Mouse (Mus musculus) CH12.LX (cell line): ENCODE measurements around the gene Ffar1. TPM values are rescaled to one million over a fixed set of nuclear protein-coding genes. Genes with fewer than 3 reads are reported as not detected.
"Not testable (repeated sequence)": the region's sequence is repeated elsewhere in the genome, so short reads cannot be mapped to it uniquely, and the experiment has no call there.

ENCODE experiments used
- DNase-seq: peaks from one replicate; pipeline ENCODE4 v3.0.0-alpha.2; 2013; ENCODE audit errors: extremely low read depth
- H3K27ac ChIP-seq: 2 replicates; pipeline ENCODE4 v1.5.1; 2012; ENCODE audit warnings: low read depth, mild to moderate bottlenecking, control low read depth, moderate library complexity; ENCODE audit not compliant: insufficient read depth
- H3K27me3 ChIP-seq: replicated peaks from 2 replicates; pipeline ENCODE3; 2012; ENCODE audit warnings: inconsistent platforms
- H3K36me3 ChIP-seq, 2 experiments: replicated peaks in 1 of 2; 2 replicates each; pipeline versions ENCODE3 to v1.6.1; 2012; ENCODE audit warnings: inconsistent platforms in 1 of 2, low read length in 1 of 2, mild to moderate bottlenecking in 1 of 2, mixed read lengths in 1 of 2, moderate library complexity in 1 of 2; ENCODE audit not compliant: control insufficient read depth in 1 of 2, insufficient read depth in 1 of 2
- H3K4me1 ChIP-seq, 2 experiments: 2 replicates each; pipeline ENCODE4 v1.6.1; 2012; ENCODE audit warnings: inconsistent platforms in 1 of 2, moderate library complexity in 1 of 2; ENCODE audit not compliant: insufficient read depth in 2 of 2, control insufficient read depth in 1 of 2
- H3K4me2 ChIP-seq: 2 replicates; pipeline ENCODE4 v1.6.1; 2012; ENCODE audit warnings: low read depth, mild to moderate bottlenecking, control low read depth; ENCODE audit not compliant: poor library complexity, insufficient read depth, severe bottlenecking
- H3K4me3 ChIP-seq, 3 experiments: fragments of 150-350 bp in 1 of 3; sonication (generic) in 1 of 3; replicated peaks in 1 of 3; 2 replicates each; pipeline versions ENCODE3 to v1.5.1; 2011 to 2012; ENCODE audit warnings: low read depth in 2 of 3, low read length in 2 of 3, mild to moderate bottlenecking in 2 of 3, moderate library complexity in 2 of 3, control low read depth in 1 of 3, improper control_type of control experiment in 1 of 3, inconsistent platforms in 1 of 3, mixed read lengths in 1 of 3; ENCODE audit not compliant: poor library complexity in 1 of 3
- H3K79me2 ChIP-seq: replicated peaks from 2 replicates; pipeline ENCODE4 v1.6.1; 2012; ENCODE audit warnings: mild to moderate bottlenecking, moderate library complexity; ENCODE audit not compliant: control insufficient read depth, poor library complexity, insufficient read depth, severe bottlenecking; ENCODE audit errors: extremely low read depth
- H3K9ac ChIP-seq: 2 replicates; pipeline ENCODE4 v1.6.1; 2012; ENCODE audit warnings: low read depth, mild to moderate bottlenecking, control low read depth, moderate library complexity; ENCODE audit not compliant: insufficient read depth
- H3K9me3 ChIP-seq: replicated peaks from 2 replicates; pipeline ENCODE3; 2012; ENCODE audit warnings: low read length, inconsistent platforms, mixed read lengths
- CHD1 ChIP-seq: IDR thresholded peaks from 2 replicates; pipeline ENCODE4 v1.6.1; 2012; ENCODE audit warnings: low read depth, low read length, improper control_type of control experiment, inconsistent platforms
- CHD2 ChIP-seq: IDR thresholded peaks from 2 replicates; pipeline ENCODE4 v1.6.1; 2011; ENCODE audit warnings: low read length, improper control_type of control experiment
- ELF1 ChIP-seq: IDR thresholded peaks from 2 replicates; pipeline ENCODE4 v1.6.1; 2014; ENCODE audit warnings: low read depth, mild to moderate bottlenecking, inconsistent platforms, low read length, improper control_type of control experiment
- EP300 ChIP-seq: IDR thresholded peaks from 2 replicates; pipeline ENCODE4 v1.6.1; 2011; ENCODE audit warnings: low read length, improper control_type of control experiment
- IRF4 ChIP-seq: IDR thresholded peaks from 2 replicates; pipeline ENCODE4 v1.6.1; 2014; ENCODE audit warnings: low read depth, mild to moderate bottlenecking, inconsistent platforms, low read length, improper control_type of control experiment
- KAT2A ChIP-seq: IDR thresholded peaks from 2 replicates; pipeline ENCODE4 v1.6.1; 2012; ENCODE audit warnings: low read length, improper control_type of control experiment, inconsistent platforms; ENCODE audit not compliant: insufficient replicate concordance
- MAFK ChIP-seq: IDR thresholded peaks from 2 replicates; pipeline ENCODE4 v1.6.1; 2011; ENCODE audit warnings: low read length, improper control_type of control experiment; ENCODE audit not compliant: insufficient replicate concordance
- MAX ChIP-seq: IDR thresholded peaks from 2 replicates; pipeline ENCODE4 v1.6.1; 2011; ENCODE audit warnings: low read length, improper control_type of control experiment
- MAZ ChIP-seq: IDR thresholded peaks from 2 replicates; pipeline ENCODE4 v1.6.1; 2012; ENCODE audit warnings: low read depth, mild to moderate bottlenecking, inconsistent platforms, low read length, improper control_type of control experiment, moderate library complexity
- MXI1 ChIP-seq: IDR thresholded peaks from 2 replicates; pipeline ENCODE4 v1.6.1; 2011; ENCODE audit warnings: mild to moderate bottlenecking, low read depth, low read length, improper control_type of control experiment
- MYC ChIP-seq: IDR thresholded peaks from 2 replicates; pipeline ENCODE4 v1.6.1; 2011; ENCODE audit warnings: low read depth, mild to moderate bottlenecking, improper control_type of control experiment, low read length
- NELFE ChIP-seq: IDR thresholded peaks from 2 replicates; pipeline ENCODE4 v1.6.1; 2011; ENCODE audit warnings: low read depth, low read length, improper control_type of control experiment
- PAX5 ChIP-seq: IDR thresholded peaks from 2 replicates; pipeline ENCODE4 v1.6.1; 2012; ENCODE audit warnings: low read length, inconsistent platforms, mixed read lengths
- POLR2A ChIP-seq: IDR thresholded peaks from 2 replicates; pipeline ENCODE4 v1.6.1; 2011; ENCODE audit warnings: low read depth, mild to moderate bottlenecking, improper control_type of control experiment, low read length
- SMC3 ChIP-seq: IDR thresholded peaks from 2 replicates; pipeline ENCODE4 v1.6.1; 2011; ENCODE audit warnings: low read depth, low read length, improper control_type of control experiment
- TCF12 ChIP-seq: IDR thresholded peaks from 2 replicates; pipeline ENCODE4 v1.6.1; 2014; ENCODE audit warnings: low read depth, mild to moderate bottlenecking, inconsistent platforms, low read length, improper control_type of control experiment
- UBTF ChIP-seq: IDR thresholded peaks from 2 replicates; pipeline ENCODE4 v1.6.1; 2012; ENCODE audit warnings: low read depth, mild to moderate bottlenecking, inconsistent platforms, low read length, improper control_type of control experiment, moderate library complexity
- USF1 ChIP-seq: IDR thresholded peaks from 2 replicates; pipeline ENCODE4 v1.6.1; 2014; ENCODE audit warnings: low read depth, mild to moderate bottlenecking, inconsistent platforms, low read length, improper control_type of control experiment
- USF2 ChIP-seq: conservative IDR thresholded peaks from 2 replicates; pipeline ENCODE4 v1.6.1; 2011; ENCODE audit warnings: low read depth, low read length, improper control_type of control experiment
- ZNF384 ChIP-seq: IDR thresholded peaks from 2 replicates; pipeline ENCODE4 v1.6.1; 2012; ENCODE audit warnings: low read depth, low read length, improper control_type of control experiment, inconsistent platforms
- dilution Hi-C: fragments of 300-500 bp; cut with MboI; formaldehyde crosslinking; loops from 2 replicates; pipeline ENCODE4 v1.14.3; 2020; ENCODE audit warnings: low sequenced_read_pairs; ENCODE audit not compliant: extremely low pct_unique_long_range_greater_than_20kb, extremely low pct_ligation_motif_present
- in situ Hi-C: fragments of 300-500 bp; cut with MboI; formaldehyde crosslinking; loops from 3 replicates; pipeline ENCODE4 v1.14.3; 2019; ENCODE audit warnings: low sequenced_read_pairs, low pct_ligation_motif_present, low pct_unique_long_range_greater_than_20kb, mixed read lengths
- polyA plus RNA-seq: library from polyadenylated mRNA; unstranded; fragments of >175 nt; gene quantifications from 2 replicates; pipeline ENCODE4 v1.2.1, GENCODE M21; 2012; ENCODE audit warnings: low read depth; ENCODE audit not compliant: insufficient read length
- total RNA-seq, 2 experiments: library from RNA; depleted of rRNA; stranded (reverse); fragments of 300-350 nt in 1 of 2; fragments of >200 nt in 1 of 2; gene quantifications; 2 replicates each; pipeline ENCODE4 v1.2.3; 2012 to 2014

Gene Ffar1
- total and polyA plus RNA-seq, 3 experiments = 0.34 to 17.2 (median 1.2) TPM

DNA sequence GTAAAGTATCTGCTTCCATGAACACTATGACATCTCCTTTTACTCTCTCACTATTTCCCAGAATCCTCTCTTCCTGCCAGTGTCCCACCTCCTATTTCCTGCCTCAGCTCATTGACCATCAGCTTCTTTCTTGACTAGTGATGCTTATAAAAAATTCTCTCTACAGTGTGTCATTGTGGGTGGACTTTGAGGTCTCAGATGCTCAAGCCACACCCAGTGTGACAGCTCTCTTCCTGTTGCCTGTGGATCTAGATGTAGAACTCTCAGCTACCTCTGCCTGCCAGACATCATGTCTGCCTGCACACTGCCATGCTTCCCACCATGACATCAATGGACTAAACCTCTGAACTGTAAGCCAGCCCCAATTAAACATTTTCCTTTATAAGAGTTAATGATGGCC lies 24.1 kb downstream of the Ffar1 start:
- no peak overlapping the region for H3K4me2 ChIP-seq
- TF ChIP-seq SMC3 (no peak), NELFE (no peak), MXI1 (no peak), UBTF (no peak), CHD2 (no peak), EP300 (no peak), PAX5 (no peak), MAFK (no peak), POLR2A (no peak), CHD1 (no peak), MAX (no peak), IRF4 (no peak), KAT2A (no peak), TCF12 (no peak)
- dilution Hi-C loops (no loop called here), in situ Hi-C loops (no loop called here)
- H3K27me3 ChIP-seq = no peaks in the 10 kb centered on the region
- no peak overlapping the region for H3K4me3 ChIP-seq
- no peaks in the 10 kb centered on the region for H3K9me3 ChIP-seq
- H3K79me2 ChIP-seq = no peaks in the 10 kb centered on the region
- H3K4me1 ChIP-seq = peaks cover 3 to 10% of the 10 kb centered on the region in 2 experiments; a peak in 3 of 4 replicates
- H3K36me3 ChIP-seq = no peaks in the 10 kb centered on the region
- DNase-seq = no peak
- H3K27ac ChIP-seq = no peak overlapping the region
- H3K9ac ChIP-seq = no peak overlapping the region

DNA sequence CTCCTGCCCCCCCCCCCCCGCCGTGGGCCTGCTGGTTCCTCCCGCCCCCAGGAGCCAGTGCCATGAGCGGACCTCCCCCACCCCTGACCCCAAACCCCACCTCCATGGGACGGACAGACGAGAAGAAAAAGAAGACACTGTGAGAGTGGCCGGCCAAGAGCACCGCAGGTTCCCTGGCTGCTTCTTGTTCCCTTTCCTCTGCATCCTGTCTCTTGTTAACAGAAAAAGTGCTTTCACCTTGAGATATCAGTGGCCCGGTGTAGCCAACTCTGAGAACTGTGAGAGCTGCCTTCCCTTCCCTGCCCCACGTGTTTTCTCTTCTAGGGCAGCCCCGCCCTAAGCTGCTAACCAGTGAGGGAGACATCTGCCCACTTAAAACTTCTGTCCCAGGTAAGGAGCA lies 28.7 kb downstream of the Ffar1 start:
- in situ Hi-C loops, H3K36me3 ChIP-seq, H3K27ac ChIP-seq, dilution Hi-C loops, H3K79me2 ChIP-seq, H3K9me3 ChIP-seq, H3K4me3 ChIP-seq, DNase-seq, H3K27me3 ChIP-seq, H3K9ac ChIP-seq, H3K4me2 ChIP-seq: not testable (repeated sequence)
- peaks cover 2 to 12% of the 10 kb centered on the region in 2 experiments; a peak in 2 of 4 replicates for H3K4me1 ChIP-seq

DNA sequence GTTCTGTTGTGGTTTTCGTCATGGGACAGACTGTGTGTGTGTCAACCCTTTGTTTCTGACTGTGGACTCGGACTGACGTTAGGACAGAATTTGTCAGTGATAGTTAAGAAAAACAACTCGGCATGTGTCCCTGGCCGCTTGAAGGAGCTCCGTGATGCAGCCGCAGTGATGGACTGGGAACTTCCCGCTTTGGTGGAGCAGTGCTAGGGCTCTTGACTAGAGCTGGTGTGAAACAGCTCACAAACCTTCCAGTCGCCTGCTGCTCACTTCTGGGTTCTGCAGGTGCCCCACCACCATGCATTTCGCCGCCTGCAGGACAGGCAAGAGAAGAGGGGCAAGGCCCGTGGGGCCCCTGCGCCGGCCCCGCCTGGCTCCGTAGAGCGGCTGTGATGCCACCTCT lies 29.1 kb downstream of the Ffar1 start:
- no peaks in the 10 kb centered on the region for H3K27me3 ChIP-seq
- in situ Hi-C loops = no loop called here
- H3K4me1 ChIP-seq = peaks cover 2 to 12% of the 10 kb centered on the region in 2 experiments; a peak in 2 of 4 replicates
- DNase-seq = no peak
- peaks cover 5% of the 10 kb centered on the region for H3K9me3 ChIP-seq
- no peaks in the 10 kb centered on the region for H3K36me3 ChIP-seq
- TF ChIP-seq KAT2A = no peak
- TF ChIP-seq MXI1 = no peak
- TF ChIP-seq SMC3 = no peak
- TF ChIP-seq MYC = no peak
- TF ChIP-seq USF2 = no peak
- no peak for TF ChIP-seq USF1
- no peak for TF ChIP-seq NELFE
- TF ChIP-seq MAZ = no peak
- TF ChIP-seq MAFK = no peak
- no peak for TF ChIP-seq ELF1
- no peak for TF ChIP-seq ZNF384
- TF ChIP-seq POLR2A = no peak
- TF ChIP-seq UBTF = no peak
- no peak for TF ChIP-seq EP300
- no peak overlapping the region for H3K9ac ChIP-seq
- H3K27ac ChIP-seq = no peak overlapping the region
- no peak overlapping the region for H3K4me3 ChIP-seq
- H3K4me2 ChIP-seq = no peak overlapping the region
- H3K79me2 ChIP-seq = no peaks in the 10 kb centered on the region
- dilution Hi-C loops = no loop called here
